Mouse (Mus musculus) forebrain, embryonic 11.5 days (tissue): ENCODE data around the gene Pea15a. TPM values are rescaled to one million over a fixed set of nuclear protein-coding genes. Genes with fewer than 3 reads are reported as not detected.

Experiments used
- ATAC-seq: fragments of 200-750 bp; cut with Nextera tagmentation; replicated peaks from 2 replicates; pipeline ENCODE4 v1.8.0; 2017; ENCODE audit warnings: moderate TSS enrichment; ENCODE audit not compliant: low FRiP score
- DNase-seq: peaks from one replicate; pipeline ENCODE4 v3.0.0-alpha.2; 2017; ENCODE audit warnings: low spot score
- H3K27ac ChIP-seq: fragments of 300-500 bp; sonication (generic); 2 replicates; pipeline ENCODE4 v1.5.1; 2014; ENCODE audit warnings: low read depth, low read length
- H3K27me3 ChIP-seq: fragments of 300-500 bp; sonication (generic); 2 replicates; pipeline ENCODE4 v1.6.1; 2014; ENCODE audit warnings: mild to moderate bottlenecking, low read length, mixed read lengths; ENCODE audit not compliant: control insufficient read depth, insufficient read depth
- H3K36me3 ChIP-seq: fragments of 300-500 bp; sonication (generic); 2 replicates; pipeline ENCODE4 v1.6.1; 2014; ENCODE audit warnings: mild to moderate bottlenecking, low read length, moderate library complexity, mixed read lengths; ENCODE audit not compliant: control insufficient read depth, insufficient read depth
- H3K4me1 ChIP-seq: fragments of 300-500 bp; sonication (generic); replicated peaks from 2 replicates; pipeline ENCODE4 v1.6.1; 2014; ENCODE audit warnings: low read length, mixed read lengths; ENCODE audit not compliant: control insufficient read depth, insufficient read depth
- H3K4me2 ChIP-seq: fragments of 300-500 bp; sonication (generic); 2 replicates; pipeline ENCODE4 v1.6.1; 2014; ENCODE audit warnings: low read depth, mild to moderate bottlenecking, low read length, moderate library complexity, mixed read lengths; ENCODE audit not compliant: severe bottlenecking
- H3K4me3 ChIP-seq: fragments of 300-500 bp; sonication (generic); 2 replicates; pipeline ENCODE4 v1.5.1; 2014; ENCODE audit warnings: low read depth, low read length
- H3K9ac ChIP-seq: fragments of 300-500 bp; sonication (generic); 2 replicates; pipeline ENCODE4 v1.6.1; 2014; ENCODE audit warnings: low read length
- H3K9me3 ChIP-seq: fragments of 300-500 bp; sonication (generic); 2 replicates; pipeline ENCODE4 v1.6.1; 2016; ENCODE audit warnings: low read length, mixed read lengths; ENCODE audit not compliant: control insufficient read depth
- WGBS: fragments of 180-500 bp; shearing (Covaris S2); extraction: QIAGEN DNeasy Blood & Tissue Kit; methylation state at CpG from one replicate; pipeline ENCODE4 v1.1.7; 2014; 5-methylcytosine and 5-hydroxymethylcytosine counted together
- polyA plus RNA-seq: library from polyadenylated mRNA; unstranded; fragments of >200 nt; fragmentation: Nextera tagmentation; extraction: Ambion mirVana; gene quantifications from 2 replicates; pipeline ENCODE4 v1.2.1, GENCODE M21; 2014

The Pea15a gene
- polyA plus RNA-seq, 1 experiment from 2014 or later = 371 TPM

DNA sequence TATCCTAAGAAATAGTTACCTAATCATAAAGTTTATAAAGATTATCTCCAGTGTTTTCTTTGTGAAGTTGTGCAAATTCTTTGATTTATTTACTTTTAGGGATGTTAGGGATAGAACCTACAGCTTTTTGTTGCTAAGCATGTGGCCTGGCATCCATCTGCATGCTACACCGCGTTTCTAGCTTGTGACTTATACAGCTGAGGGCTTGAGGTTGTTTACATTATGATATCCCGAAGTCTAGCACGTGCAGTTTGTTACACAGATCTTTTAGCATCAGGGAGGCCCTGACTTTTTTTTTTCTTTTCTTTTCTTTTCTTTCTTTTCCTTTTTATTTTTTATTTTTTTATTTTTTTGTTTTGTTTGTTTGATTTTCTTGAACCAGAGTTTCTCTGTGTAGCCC lies 46.6 kb downstream of the Pea15a start:
- 86% methylated on average over 4 of the region's 4 CpGs for WGBS
- H3K36me3 ChIP-seq = no peaks in the 10 kb centered on the region; the same call in 1 of the 2 replicates
- DNase-seq = no peak
- no peak overlapping the region for H3K4me2 ChIP-seq
- H3K9me3 ChIP-seq = no peaks in the 10 kb centered on the region
- H3K4me3 ChIP-seq = no peak overlapping the region
- H3K27me3 ChIP-seq = no peaks in the 10 kb centered on the region
- H3K9ac ChIP-seq = no peak overlapping the region
- H3K4me1 ChIP-seq = no peaks in the 10 kb centered on the region
- no peak for ATAC-seq
- no peak overlapping the region for H3K27ac ChIP-seq

DNA sequence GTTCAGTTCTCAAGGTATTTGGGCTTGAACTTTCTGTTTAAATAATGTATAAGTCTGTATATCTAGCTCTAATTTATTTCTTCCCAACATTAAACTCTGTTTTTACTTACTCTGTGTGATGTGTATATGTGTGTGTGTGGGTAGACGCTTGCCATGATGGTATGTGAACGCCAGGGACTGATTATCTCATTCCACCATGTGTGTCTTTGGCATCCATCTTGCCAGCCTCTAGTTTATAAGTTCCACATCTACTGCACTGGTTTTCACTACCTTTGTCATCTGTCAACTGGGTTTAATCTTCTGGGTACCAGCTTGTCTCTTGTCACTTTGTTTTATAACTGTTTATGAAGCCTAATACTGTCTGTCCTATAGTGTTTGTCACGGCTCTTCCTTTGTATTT lies 51.1 kb downstream of the Pea15a start:
- WGBS = 92% methylated on average over 3 of the region's 3 CpGs
- Histone ChIP-seq H3K36me3 (no peaks in the 10 kb centered on the region; the same call in 1 of the 2 replicates), H3K27me3 (no peaks in the 10 kb centered on the region), H3K4me3 (no peak overlapping the region), H3K4me2 (no peak overlapping the region), H3K4me1 (no peaks in the 10 kb centered on the region), H3K9me3 (no peaks in the 10 kb centered on the region), H3K27ac (no peak overlapping the region), H3K9ac (no peak overlapping the region)
- ATAC-seq (no peak), DNase-seq (no peak)

- no peak overlapping the region for H3K4me3 ChIP-seq
- H3K4me2 ChIP-seq = no peak overlapping the region
- ATAC-seq = no peak
- no peaks in the 10 kb centered on the region for H3K4me1 ChIP-seq
- no peaks in the 10 kb centered on the region for H3K27me3 ChIP-seq
- no peak for DNase-seq
- 95% methylated on average over 3 of the region's 3 CpGs for WGBS
- H3K9ac ChIP-seq = no peak overlapping the region
- no peaks in the 10 kb centered on the region for H3K9me3 ChIP-seq
- no peak overlapping the region for H3K27ac ChIP-seq
- no peaks in the 10 kb centered on the region; the same call in 1 of the 2 replicates for H3K36me3 ChIP-seq
Measured at GRCm38 (mm10) chr1:172154536-172154935, 52.1 kb downstream of the Pea15a start.

- Histone ChIP-seq H3K4me3 (peak overlapping the region; percentile 68), H3K27me3 (no peaks in the 10 kb centered on the region), H3K4me2 (peak overlapping the region; percentile 85), H3K36me3 (no peaks in the 10 kb centered on the region; the same call in 1 of the 2 replicates), H3K9me3 (no peaks in the 10 kb centered on the region), H3K27ac (peak overlapping the region; percentile 86; the same call in 1 of the 2 replicates), H3K4me1 (peaks cover 2% of the 10 kb centered on the region; the same call in 1 of the 2 replicates), H3K9ac (peak overlapping the region; percentile 84)
- ATAC-seq (no peak), DNase-seq (no peak)
- WGBS = 16% methylated on average over 19 of the region's 19 CpGs
Measured at GRCm38 (mm10) chr1:172148955-172149815, 57.4 kb downstream of the Pea15a start.

DNA sequence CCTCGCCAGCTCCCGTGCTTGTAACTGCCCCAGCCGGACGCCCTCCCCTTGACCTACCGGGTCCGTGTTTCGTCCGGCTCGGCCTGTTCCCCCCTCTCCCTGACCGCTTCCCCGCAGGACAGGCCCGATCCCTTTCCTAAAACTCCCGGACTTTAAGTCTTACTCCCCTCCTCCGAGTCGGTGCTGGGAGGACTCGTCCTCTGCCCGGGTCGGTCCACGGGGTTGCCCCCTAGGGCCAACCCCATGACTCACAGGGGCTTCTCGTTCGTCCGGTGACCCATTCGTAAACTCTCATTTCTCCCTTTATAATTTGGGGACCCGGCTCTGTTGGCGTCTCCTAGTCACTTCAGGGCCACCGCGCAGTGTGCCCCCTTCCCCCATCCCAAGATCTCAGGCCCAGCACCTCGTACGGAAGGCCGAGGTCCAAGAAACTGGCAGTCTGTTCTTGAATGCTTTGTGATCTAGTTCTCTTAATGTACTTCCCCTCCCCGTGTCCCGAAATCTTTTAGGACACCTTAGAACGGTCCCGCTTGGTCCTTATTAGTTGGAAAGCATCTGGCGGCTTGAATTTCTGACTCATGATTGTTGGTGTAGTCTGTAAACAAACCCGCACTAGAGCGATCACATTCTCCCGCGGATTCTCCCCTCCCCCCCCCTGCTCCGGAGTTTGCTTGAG lies 58.2 kb downstream of the Pea15a start:
- Histone ChIP-seq H3K4me1 (peaks cover 2% of the 10 kb centered on the region; the same call in 1 of the 2 replicates), H3K4me3 (peak overlapping the region; percentile 68), H3K9ac (peak overlapping the region; percentile 84), H3K36me3 (no peaks in the 10 kb centered on the region; the same call in 1 of the 2 replicates), H3K27ac (peak overlapping the region; percentile 86), H3K9me3 (no peaks in the 10 kb centered on the region), H3K27me3 (no peaks in the 10 kb centered on the region), H3K4me2 (peak overlapping the region; percentile 85)
- DNase-seq (peak; percentile 73), ATAC-seq (peak; percentile 68; the same call in 1 of the 2 replicates)
- under 1% methylated on average over 40 of the region's 40 CpGs for WGBS

DNA sequence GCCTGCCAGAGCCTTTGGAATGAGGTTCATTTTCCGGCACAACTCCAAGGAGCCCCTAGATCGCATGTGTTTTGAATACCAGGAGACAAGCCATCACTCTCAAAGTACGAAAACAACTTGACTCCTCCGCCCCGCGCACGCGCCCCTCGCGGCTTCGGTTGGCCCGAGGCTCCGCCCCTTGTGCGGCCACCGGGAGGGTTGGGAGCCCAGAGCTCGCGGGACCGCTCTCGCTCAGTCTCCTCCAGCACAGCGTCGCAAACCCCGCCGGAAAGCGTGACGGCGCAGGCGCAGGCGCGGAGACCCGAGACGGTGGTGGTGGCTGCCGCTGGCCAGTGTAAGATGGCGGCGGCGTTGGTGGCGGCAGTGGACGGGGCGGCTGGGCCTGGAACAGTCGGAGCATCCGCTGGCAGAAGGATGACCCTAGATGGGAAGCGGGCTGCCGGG lies 58.7 kb downstream of the Pea15a start, which contains the start of gene Dcaf8:
Dcaf8 (plus strand) TSS at position 250 of the 444 bp plus-strand sequence.
- peak within 1 kb of the TSS; percentile 86 for H3K27ac ChIP-seq
- no peaks in the 10 kb centered on the region; the same call in 1 of the 2 replicates for H3K36me3 ChIP-seq
- H3K4me2 ChIP-seq = peak within 1 kb of the TSS; percentile 85
- ATAC-seq (peak; percentile 99), DNase-seq (peak; percentile 99)
- H3K27me3 ChIP-seq = no peaks in the 10 kb centered on the region
- under 1% methylated on average over 42 of the region's 42 CpGs for WGBS
- no peaks in the 10 kb centered on the region for H3K9me3 ChIP-seq
- peak within 1 kb of the TSS; percentile 68 for H3K4me3 ChIP-seq
- peaks cover 2% of the 10 kb centered on the region; the same call in 1 of the 2 replicates for H3K4me1 ChIP-seq
- H3K9ac ChIP-seq = peak within 1 kb of the TSS; percentile 84

Other genes with a start within 250 kb of the Pea15a start
- gene Vangl2, start 178.4 kb downstream of the Pea15a start, polyA plus RNA-seq = 47.0 and 49.3 TPM in 2 replicates
- gene Nhlh1, start 149.2 kb downstream of the Pea15a start, polyA plus RNA-seq = 6.0 and 7.6 TPM in 2 replicates
- gene Copa, start 124.3 kb downstream of the Pea15a start, polyA plus RNA-seq = 182 and 187 TPM in 2 replicates
- 107 and 117 TPM in 2 replicates for gene Ncstn, start 124.0 kb downstream of the Pea15a start, polyA plus RNA-seq
- gene Pex19, start 80.0 kb downstream of the Pea15a start, polyA plus RNA-seq = 146 and 150 TPM in 2 replicates
- gene Dcaf8, start 58.7 kb downstream of the Pea15a start, polyA plus RNA-seq = 116 and 118 TPM in 2 replicates
- gene Casq1, start 13.1 kb upstream of the Pea15a start, polyA plus RNA-seq = 1.1 and 2.0 TPM in 2 replicates
- 0.08 TPM in 1 of 2 replicates, not detected in the other for gene Atp1a4, start 51.6 kb upstream of the Pea15a start, polyA plus RNA-seq
- gene Igsf8, start 54.8 kb upstream of the Pea15a start, polyA plus RNA-seq = 104 and 122 TPM in 2 replicates
- gene Atp1a2, start 91.3 kb upstream of the Pea15a start, polyA plus RNA-seq = 1.5 and 2.1 TPM in 2 replicates
- gene Kcnj9, start 122.5 kb upstream of the Pea15a start, polyA plus RNA-seq = 0.68 and 0.89 TPM in 2 replicates
- gene Kcnj10, start 134.4 kb upstream of the Pea15a start, polyA plus RNA-seq = 0.69 and 0.73 TPM in 2 replicates
- gene Pigm, start 169.7 kb upstream of the Pea15a start, polyA plus RNA-seq = 13.7 and 14.8 TPM in 2 replicates